Mouse (Mus musculus): ENCODE measurements around the gene Gnb1l.

DNA sequence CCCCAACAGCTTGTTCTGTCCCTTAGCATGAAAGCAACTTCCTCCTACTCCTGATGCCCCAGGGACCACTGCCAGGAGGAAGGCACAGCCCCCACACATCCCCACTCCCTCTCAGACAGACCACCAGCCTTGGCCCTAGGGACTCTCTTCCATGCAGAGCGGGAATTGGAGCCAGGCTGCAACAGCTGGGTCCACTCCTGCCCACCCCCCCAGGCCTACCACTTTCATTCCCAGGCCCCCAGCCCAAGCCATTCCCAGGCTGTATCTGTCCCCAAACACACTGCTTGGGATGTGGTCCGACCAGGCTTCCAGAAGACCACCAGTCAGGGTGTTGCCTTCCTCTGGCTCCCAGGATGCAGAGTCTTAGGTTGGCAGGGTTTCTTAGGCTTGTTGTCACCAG, 110.6 kb downstream of the Gnb1l start:
- TF ChIP-seq CTCF (IDR thresholded peaks at IDR 0.05; ENCODE audit: low read depth) = no peak
- no peak for TF ChIP-seq EP300 (IDR thresholded peaks at IDR 0.05; ENCODE audit: low read depth)

Measured in liver, embryonic 14.5 days (tissue).